Mouse (Mus musculus): ENCODE data around the gene Sdc4.

GRCm38 (mm10) chr2:164396911-164397310, 46.8 kb downstream of the Sdc4 start:
- TF ChIP-seq CTCF (IDR thresholded peaks at IDR 0.05; ENCODE audit: insufficient read depth, low read length) (no peak), POLR2A (IDR thresholded peaks at IDR 0.05; ENCODE audit: borderline replicate concordance, extremely low read depth, low read depth, low read length) (no peak)
